Mouse (Mus musculus) telencephalon, adult 2 months (tissue): Measurements from ENCODE around the gene Osbpl9.

Experiments
- DNase-seq: peaks from one replicate; pipeline ENCODE4 v3.0.0-alpha.2; 2011; ENCODE audit warnings: low read depth, low spot score

Gene Osbpl9

DNA sequence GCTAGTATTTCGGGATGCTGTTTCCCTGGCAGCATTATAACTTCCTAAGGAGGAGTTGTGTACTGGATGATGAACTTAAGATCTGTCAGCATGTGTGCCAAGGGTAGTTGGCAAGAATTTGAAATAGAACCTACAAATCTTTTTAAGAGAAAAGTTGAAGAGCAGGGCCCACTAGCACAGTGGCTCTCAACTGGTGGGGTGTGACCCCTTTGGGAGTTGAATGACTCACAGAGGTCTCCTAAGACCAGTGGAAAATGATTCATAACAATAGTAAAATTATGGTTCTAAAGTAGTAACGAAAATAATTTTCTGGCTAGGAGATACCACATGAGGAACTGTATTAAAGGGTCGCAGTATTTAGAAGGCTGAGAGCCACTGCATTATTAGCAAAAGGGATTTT, 67.1 kb downstream of the Osbpl9 start:
- DNase-seq, result no peak

GRCm38 (mm10) chr4:109131256-109131872, 70.7 kb downstream of the Osbpl9 start:
- DNase-seq, result no peak

- no peak for DNase-seq
Observed at GRCm38 (mm10) chr4:109128971-109129370, 73.1 kb downstream of the Osbpl9 start.

DNA sequence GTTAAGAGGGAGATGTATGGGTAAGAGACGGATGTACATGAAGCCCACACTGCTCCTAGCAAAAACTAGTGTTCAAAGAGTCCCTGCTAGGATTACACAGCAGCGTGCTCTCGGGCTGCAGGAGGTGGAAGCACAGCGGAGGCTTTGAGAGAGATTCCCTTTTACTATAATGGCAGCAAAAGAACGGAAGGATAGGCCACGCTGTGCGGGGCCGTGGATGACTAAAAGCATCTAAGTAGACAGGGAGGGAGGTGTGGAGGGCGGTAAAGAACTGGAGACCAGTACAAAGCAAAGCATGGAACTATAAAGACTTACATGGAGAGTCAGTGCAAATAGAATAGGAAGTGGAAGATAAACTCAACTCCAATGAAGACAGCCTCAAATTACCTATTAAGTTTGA, 74.1 kb downstream of the Osbpl9 start:
- DNase-seq, result no peak

DNA sequence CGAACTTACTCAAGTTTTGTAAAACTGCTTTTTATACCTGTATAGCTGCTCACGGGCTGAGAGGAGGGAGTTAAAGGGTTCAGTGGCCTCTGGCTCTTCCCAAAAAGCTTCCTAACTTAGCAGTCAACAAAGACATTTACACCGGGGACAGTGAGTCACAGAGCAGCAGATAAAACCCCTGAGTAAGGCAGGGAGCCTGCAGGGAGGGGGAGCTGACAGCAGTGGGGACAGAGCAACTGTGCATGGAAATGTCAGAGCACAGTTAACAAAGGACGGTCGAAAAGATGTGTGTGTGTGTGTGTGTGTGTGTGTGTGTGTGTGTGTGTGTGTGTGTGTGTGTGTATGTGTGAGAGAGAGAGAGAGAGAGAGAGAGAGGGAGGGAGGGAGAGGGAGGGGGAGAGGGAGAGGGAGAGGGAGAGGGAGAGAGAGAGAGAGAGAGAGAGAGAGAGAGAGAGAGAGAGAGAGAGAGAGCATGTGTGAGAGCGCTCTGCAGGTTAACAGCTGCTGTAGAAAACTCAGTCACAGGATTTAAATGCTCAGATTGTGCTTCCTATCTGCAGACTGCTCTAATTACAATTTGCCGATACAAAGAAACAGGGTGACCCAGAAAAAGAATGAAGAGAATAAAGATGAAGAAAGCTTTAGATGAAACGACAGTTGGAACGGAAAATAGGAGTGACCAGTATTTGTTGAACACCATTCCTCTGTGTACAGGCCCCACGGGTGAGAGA, 75.1 kb downstream of the Osbpl9 start:
- no peak for DNase-seq

DNA sequence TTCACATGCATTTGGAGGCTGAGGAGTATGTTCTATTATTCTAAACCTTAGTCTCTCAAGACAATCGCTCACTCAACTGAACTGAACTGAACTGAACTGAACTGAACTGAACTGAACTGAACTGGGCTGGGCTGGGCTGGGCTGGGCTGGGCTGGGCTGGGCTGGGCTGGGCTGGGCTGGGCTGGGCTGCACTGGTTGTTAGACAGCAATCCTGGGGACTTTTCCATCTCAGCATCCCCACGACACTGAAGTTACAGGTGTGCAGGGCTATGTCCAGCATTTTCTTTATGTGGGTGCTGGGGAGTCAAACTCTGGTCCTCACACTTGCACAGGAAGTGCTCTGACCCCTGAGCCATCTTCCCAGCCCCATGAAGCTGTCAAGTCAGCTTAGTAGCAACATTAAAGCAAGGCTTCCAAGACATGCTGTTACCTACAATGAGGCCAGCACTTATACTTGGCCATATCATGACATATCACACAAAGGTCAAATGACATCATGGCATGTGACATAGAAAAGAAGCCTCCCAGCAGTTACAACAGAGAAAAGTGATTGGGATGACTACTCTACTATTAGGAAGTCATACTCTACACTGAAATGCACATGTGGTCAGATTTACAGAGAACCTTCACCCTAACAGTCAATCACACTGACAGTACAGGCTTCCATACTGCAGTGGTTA, 76.2 kb downstream of the Osbpl9 start:
- no peak for DNase-seq

DNA sequence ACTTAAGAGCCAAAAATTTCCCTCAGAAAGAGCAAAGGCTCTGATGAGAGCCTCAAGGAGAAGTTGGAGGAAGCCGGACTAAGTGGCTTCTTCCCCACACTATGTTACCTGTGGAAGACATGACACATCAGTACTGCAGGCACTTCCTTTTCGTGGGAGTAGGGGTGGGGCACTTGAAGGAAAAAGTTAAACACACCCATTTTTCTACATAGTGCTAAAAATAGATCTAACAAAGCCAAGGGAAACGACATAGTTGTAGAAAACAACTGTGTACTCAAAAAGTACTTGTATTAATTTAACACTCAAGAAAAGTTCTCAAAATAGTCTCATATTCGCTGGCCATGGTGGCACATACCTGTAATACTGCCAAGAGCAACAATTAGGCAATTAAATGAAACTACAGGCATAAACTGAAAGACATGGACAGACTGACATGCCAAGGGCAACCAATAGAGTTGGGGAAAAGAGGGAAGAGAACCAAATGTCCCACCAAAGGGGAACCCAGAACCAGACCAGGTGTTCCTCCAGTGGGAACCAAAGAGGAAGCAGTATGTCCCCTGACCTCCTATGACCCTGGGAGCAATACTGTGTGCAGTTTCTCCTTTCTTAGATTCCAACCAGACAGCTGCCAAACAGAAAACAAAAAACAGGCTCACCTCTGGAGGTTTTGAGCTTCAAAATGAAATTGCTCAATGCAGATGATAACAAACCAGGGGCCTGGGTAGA, 79.1 kb downstream of the Osbpl9 start:
- DNase-seq, result no peak

- DNase-seq, result no peak
Observed at GRCm38 (mm10) chr4:109120735-109121134, 81.3 kb downstream of the Osbpl9 start.

- no peak for DNase-seq
Observed at GRCm38 (mm10) chr4:109119641-109120125, 82.4 kb downstream of the Osbpl9 start.

- DNase-seq, result peak; percentile 81
Observed at GRCm38 (mm10) chr4:109118327-109118659, 83.8 kb downstream of the Osbpl9 start.

DNA sequence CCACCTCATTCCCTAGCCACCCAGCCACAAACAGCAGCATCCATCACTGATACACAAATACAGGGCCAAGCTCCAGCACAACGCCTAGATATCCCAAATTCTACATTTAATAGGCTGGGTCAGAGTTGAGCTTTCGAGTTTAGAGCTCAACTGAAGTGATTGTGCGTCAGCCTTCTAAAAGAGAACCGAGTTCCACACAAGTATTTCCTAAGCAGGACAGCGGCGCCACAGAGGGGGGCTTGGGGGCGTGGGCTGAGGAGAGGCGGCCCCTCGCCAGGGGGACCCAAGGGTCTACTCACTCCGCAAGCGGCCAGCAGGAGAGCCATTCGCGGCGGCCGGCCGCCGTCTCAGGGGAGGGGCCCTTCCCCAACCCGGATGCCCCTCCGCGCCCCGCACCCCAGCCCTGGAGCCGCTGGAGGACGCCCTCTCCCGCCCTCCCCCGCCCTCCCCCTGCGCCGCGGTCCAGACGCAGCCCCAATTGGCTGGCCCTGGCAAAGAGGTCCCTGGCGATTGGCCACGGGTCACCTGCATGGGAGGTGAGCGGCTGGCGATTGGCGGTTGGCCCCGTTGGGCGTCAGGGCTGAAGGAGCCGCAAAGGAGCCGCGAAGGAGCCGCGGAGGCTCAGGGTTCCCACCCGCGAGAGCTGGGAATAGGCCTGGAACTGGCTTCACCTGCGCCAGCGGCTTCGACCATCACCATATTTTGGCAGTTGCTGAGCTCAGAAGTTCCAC, 84.3 kb downstream of the Osbpl9 start:
- DNase-seq, result peak; percentile 58

GRCm38 (mm10) chr4:109116938-109117337, 85.1 kb downstream of the Osbpl9 start:
- DNase-seq, result no peak

- no peak for DNase-seq
Observed at GRCm38 (mm10) chr4:109116494-109116893, 85.6 kb downstream of the Osbpl9 start.

DNA sequence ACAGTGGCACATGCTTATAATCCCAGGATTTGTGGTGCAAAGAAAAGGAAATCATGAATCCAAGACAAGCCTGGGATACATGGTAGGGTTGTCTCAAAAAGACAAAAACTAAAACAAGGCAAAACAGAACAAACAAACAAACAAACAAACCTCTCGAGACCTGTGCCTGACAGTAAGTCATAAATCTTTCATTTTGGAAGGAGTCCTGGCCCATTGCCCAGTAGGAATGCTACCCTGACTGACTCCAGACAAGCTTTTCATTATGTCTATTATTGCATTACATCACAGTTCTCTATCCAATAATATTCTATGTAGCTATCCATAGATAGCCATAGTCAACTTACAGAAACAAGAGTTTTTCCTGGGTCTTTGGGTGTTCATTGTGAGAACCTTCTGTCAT, 86.3 kb downstream of the Osbpl9 start:
- DNase-seq, result no peak

- DNase-seq, result no peak
Observed at GRCm38 (mm10) chr4:109114308-109114707, 87.8 kb downstream of the Osbpl9 start.

DNA sequence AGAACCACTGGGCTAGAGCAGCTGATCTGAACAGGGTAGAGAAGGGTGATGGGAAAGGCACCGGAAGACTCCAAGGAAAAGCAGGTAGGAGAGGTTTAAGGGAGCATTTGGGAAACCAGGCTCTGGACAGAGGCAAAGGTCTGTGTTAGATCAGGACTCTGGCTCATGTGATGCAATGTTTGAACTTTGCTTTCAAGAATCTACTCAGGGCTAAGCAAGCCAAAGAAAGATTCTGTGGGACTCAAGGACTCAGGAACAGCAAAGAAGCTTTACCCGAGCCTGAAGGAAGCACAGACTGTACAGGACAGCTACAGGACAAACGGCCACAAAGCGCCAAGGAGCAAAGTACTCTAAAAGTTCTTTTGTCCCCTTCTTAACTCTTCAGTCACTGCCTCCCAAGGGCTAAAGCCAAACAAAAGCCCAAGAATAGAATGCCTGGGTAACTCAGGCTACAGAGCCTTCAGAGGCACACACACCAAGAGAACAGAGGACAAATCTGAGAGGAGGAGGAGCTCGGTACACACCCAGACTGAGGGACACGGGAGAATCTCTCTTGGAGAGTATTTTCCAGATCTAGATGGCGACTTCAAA, 89.1 kb downstream of the Osbpl9 start:
- DNase-seq, result no peak

DNA sequence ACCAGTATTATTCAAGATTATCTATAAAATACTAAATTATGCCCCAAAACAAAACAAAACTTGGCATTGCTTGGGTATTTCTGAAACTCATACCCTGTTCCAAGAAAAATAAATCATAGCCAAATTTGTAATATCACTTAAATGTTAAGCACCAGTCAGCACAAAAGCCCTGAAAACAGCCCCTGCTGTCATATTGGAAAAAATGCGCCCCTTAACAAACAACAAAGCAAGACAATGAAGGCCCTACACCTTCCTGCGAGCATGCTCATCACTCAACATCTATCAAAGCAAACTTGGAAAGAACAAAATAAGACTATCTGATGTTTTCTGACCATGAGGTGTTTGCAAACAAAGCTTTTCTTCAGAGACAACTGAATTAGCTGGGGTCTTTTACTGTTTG, 91.1 kb downstream of the Osbpl9 start:
- no peak for DNase-seq

DNA sequence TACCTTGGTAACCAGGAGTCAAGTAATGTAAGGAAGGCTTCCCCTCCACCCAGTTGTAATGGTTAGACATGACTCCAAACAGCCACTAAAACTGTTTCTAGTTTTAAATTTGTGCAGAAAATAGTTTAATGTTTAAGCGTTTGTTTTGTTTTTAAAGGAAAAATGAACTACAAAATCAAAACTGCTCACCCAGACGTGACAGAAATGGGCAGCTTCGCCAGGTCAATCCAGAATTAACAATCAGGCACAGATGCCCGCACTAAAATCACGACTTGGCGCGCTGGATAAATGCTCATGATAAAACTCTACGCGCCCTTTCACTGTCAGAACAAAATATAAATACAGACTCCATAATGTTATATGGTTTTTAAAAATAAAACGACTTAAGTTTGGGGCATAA, 92.4 kb downstream of the Osbpl9 start:
- no peak for DNase-seq

DNA sequence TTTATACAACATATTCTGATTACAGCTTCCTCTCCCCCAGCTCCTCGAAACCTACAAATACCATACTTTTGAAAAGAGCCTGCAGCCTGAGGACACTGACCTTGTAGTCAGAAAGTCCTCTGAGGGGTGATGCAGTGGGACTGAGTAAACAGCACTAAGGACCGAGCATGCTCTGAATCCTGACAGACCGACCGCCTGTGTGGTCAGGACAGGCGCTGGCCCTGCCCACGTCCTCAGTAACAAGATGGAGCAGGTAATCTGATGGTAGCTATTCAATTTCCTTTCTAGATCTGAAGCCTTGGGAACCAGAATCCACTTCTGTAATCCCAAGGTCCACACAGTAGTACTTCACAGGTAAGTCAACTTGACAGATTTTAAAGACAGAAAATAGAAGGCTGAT, 93.1 kb downstream of the Osbpl9 start:
- no peak for DNase-seq

GRCm38 (mm10) chr4:109106594-109106993, 95.5 kb downstream of the Osbpl9 start:
- DNase-seq, result no peak

DNA sequence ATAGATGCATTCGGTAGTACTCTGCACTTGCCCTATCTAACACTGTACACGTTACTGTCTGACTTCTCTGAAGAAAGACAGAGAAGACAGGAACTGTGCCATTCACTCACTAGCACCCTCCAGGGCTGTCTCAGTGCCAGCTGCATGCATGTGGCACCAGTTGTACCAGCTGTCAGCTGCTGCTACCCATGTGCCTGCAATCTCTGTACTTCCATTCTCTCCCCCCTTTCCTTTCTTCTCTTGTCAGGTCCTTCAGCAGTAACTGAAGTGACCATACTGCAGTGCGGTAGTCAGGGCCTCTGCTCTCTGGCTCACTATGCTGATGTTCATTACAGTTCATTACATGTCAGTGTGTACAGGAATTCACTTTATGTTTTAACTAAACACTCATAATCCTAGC, 96.0 kb downstream of the Osbpl9 start:
- DNase-seq, result no peak
